Mouse (Mus musculus) spleen, adult 2 months (tissue): Measurements from ENCODE around the gene Numb. TPM values are rescaled to one million over a fixed set of nuclear protein-coding genes. Genes with fewer than 3 reads are reported as not detected.

Experiments
- DNase-seq, 2 experiments: peaks; one replicate each; pipeline versions ENCODE4 v3.0.0 to v3.0.0-alpha.2; 2012 to 2021; ENCODE audit warnings: low spot score in 2 of 2, low read depth in 1 of 2
- H3K27ac ChIP-seq: fragments of 200-500 bp; 2 replicates; pipeline ENCODE4 v1.5.1; 2012; ENCODE audit warnings: low read length, inconsistent platforms; ENCODE audit not compliant: insufficient read depth
- H3K27me3 ChIP-seq: fragments of 200-500 bp; 2 replicates; pipeline ENCODE4 v1.6.1; 2012; ENCODE audit warnings: mild to moderate bottlenecking, moderate library complexity, low read length, inconsistent platforms; ENCODE audit not compliant: control insufficient read depth, insufficient read depth
- H3K36me3 ChIP-seq: fragments of 200-500 bp; 2 replicates; pipeline ENCODE4 v1.6.1; 2012; ENCODE audit warnings: mild to moderate bottlenecking, low read length, inconsistent platforms; ENCODE audit not compliant: control insufficient read depth, insufficient read depth
- H3K4me1 ChIP-seq: fragments of 200-500 bp; 2 replicates; pipeline ENCODE4 v1.6.1; 2011; ENCODE audit warnings: inconsistent platforms; ENCODE audit not compliant: control insufficient read depth, insufficient read depth, insufficient read length
- H3K4me3 ChIP-seq: fragments of 200-500 bp; 2 replicates; pipeline ENCODE4 v1.5.1; 2011; ENCODE audit warnings: mild to moderate bottlenecking, inconsistent platforms; ENCODE audit not compliant: insufficient read depth, insufficient read length; ENCODE audit errors: extremely low read depth
- CTCF ChIP-seq: fragments of 200-500 bp; IDR thresholded peaks from 2 replicates; pipeline ENCODE4 v1.5.1; 2011; ENCODE audit warnings: mild to moderate bottlenecking, inconsistent platforms; ENCODE audit not compliant: insufficient read depth, insufficient read length, insufficient replicate concordance; ENCODE audit errors: extremely low read depth
- POLR2A ChIP-seq: fragments of 200-500 bp; IDR thresholded peaks from 2 replicates; pipeline ENCODE4 v1.6.1; 2011; ENCODE audit warnings: low read depth, low read length, inconsistent platforms
- WGBS: fragments of 180-500 bp; shearing (Covaris S2); methylation state at CpG from one replicate; pipeline ENCODE4 v1.1.7; 2018; 5-methylcytosine and 5-hydroxymethylcytosine counted together
- polyA plus RNA-seq: library from polyadenylated mRNA; depleted of rRNA; stranded (reverse); fragments of >200 nt; gene quantifications from 2 replicates; pipeline ENCODE4 v1.2.3, GENCODE M21; 2012

The Numb gene
- polyA plus RNA-seq, 1 experiment = 24.5 TPM

DNA sequence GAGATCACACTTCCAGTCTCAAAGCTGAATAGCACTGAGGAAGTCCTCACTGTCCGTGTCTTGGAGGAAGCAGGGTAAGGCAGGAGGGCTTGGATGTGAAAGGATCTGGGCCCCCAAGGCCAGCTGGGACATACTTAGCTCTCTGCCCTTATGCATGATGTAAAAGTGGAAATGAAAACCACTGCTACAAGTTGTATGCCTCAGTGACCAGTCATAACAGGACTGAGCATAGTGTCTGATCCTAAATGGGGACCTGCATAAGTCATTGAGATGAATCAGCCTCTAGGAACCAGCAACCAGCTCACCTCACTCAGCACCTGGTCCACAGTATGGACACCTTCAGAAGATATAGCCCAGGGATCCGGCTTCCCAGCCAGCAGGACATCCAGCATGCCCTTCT, 46.6 kb downstream of the Numb start:
- 95% methylated on average over 2 of the region's 2 CpGs for WGBS
- H3K4me1 ChIP-seq = no peaks in the 10 kb centered on the region; the same call in 1 of the 2 replicates
- no peak for DNase-seq
- peaks cover 9% of the 10 kb centered on the region for H3K36me3 ChIP-seq
- no peaks in the 10 kb centered on the region for H3K27me3 ChIP-seq
- H3K4me3 ChIP-seq = no peak overlapping the region
- TF ChIP-seq CTCF = no peak
- TF ChIP-seq POLR2A = no peak
- no peak overlapping the region for H3K27ac ChIP-seq

GRCm38 (mm10) chr12:83874597-83874996, 47.1 kb downstream of the Numb start:
- no peak overlapping the region for H3K4me3 ChIP-seq
- no peaks in the 10 kb centered on the region for H3K27me3 ChIP-seq
- H3K36me3 ChIP-seq = peaks cover 9% of the 10 kb centered on the region
- no peak for DNase-seq
- TF ChIP-seq POLR2A = no peak
- no peak for TF ChIP-seq CTCF
- H3K4me1 ChIP-seq = no peaks in the 10 kb centered on the region; the same call in 1 of the 2 replicates
- WGBS = 92% methylated on average over 4 of the region's 4 CpGs
- H3K27ac ChIP-seq = no peak overlapping the region

DNA sequence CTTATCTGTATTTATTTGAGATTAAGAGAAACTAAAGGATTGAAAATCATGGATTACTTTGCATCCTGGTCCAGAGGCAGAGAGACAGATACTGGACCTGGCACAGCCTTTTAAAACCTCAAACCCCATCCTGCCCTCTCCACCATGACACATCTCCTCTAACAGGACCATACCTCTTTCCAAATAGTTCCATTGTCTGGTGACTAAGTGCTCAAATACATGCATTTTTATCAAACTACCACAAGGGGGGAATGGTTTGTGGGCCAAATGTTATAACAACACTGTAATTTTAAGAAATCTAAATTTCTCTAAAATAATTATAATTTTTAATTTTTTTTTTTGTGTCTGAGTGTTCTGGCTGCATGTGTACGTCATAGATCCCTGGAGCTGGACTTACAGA, 57.2 kb downstream of the Numb start:
- WGBS = 96% methylated on average over 1 of the region's 1 CpGs
- H3K27ac ChIP-seq = no peak overlapping the region
- H3K36me3 ChIP-seq = no peaks in the 10 kb centered on the region
- peaks cover 5% of the 10 kb centered on the region for H3K4me1 ChIP-seq
- H3K4me3 ChIP-seq = no peak overlapping the region
- no peaks in the 10 kb centered on the region for H3K27me3 ChIP-seq
- no peak for DNase-seq
- no peak for TF ChIP-seq CTCF

GRCm38 (mm10) chr12:83861880-83862279, 59.9 kb downstream of the Numb start:
- WGBS = 39% methylated on average over 3 of the region's 3 CpGs
- no peak for TF ChIP-seq CTCF
- TF ChIP-seq POLR2A = no peak
- Histone ChIP-seq H3K4me3 (no peak overlapping the region), H3K4me1 (peaks cover 10% of the 10 kb centered on the region), H3K27ac (no peak overlapping the region), H3K36me3 (no peaks in the 10 kb centered on the region), H3K27me3 (no peaks in the 10 kb centered on the region)
- no peak for DNase-seq

DNA sequence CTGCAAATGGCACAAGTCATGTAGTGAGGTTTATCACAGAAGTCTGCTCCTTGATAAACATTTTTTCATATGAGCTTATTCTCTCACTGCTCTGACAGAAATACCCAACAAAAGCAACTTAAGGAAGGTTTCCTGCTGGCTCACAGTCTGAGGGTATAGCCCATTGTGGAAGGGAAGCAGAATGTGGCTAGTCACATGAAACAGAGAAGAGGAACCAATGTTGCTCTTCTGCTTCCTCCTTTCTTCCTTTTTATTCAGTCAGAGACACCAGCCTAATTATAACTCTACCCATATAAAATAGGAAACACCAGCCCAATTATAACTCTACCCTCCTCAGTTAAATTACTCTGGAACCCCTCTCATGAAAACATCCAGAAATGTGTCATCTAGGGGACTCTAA, 61.0 kb downstream of the Numb start:
- TF ChIP-seq CTCF = no peak
- TF ChIP-seq POLR2A = no peak
- no peak overlapping the region for H3K27ac ChIP-seq
- H3K36me3 ChIP-seq = no peaks in the 10 kb centered on the region
- no peak overlapping the region for H3K4me3 ChIP-seq
- no peaks in the 10 kb centered on the region for H3K27me3 ChIP-seq
- H3K4me1 ChIP-seq = peaks cover 10% of the 10 kb centered on the region
- DNase-seq = peak in 1 of 2 experiments; percentile 8

DNA sequence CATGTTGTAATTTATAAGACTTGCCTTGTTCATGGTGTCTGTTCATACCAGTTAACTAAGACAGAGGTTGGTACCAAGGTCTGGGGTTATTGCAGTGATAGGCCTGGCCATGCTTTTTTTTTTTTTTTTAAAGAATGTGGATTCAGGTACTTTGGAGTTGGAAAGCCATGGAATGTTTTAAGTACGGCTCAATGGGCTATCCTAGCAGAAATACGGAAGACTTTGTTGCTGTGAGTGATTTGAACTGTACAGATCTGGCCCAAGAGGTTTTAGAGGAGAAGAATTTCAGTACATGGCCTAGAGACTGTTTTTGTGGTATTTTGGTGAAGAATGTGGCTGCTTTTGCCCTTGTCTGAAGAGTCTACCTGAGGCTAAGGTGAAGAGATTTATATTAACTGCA, 63.7 kb downstream of the Numb start:
- Histone ChIP-seq H3K4me1 (peaks cover 10% of the 10 kb centered on the region), H3K36me3 (no peaks in the 10 kb centered on the region), H3K4me3 (no peak overlapping the region), H3K27ac (no peak overlapping the region), H3K27me3 (no peaks in the 10 kb centered on the region)
- 91% methylated on average over 2 of the region's 2 CpGs for WGBS
- TF ChIP-seq CTCF (no peak), POLR2A (no peak)
- no peak for DNase-seq

DNA sequence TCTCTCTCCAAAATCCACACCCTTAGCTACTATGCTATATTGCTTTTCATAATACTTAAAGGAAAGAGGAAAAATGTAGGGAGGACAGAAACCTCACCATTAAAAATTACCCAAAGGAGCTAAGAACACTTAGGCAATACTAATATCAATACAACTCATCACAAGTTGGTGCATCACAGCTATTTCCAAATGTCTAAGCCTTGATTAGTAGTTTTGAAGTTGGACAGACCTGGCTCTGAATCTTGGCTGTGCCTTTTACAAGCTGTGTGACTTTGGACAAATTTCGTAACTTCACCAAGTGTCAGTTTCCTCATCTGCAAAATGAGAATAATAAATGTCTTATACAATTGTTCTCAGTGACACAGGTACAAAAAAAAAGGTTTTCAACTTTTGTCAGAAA, 66.5 kb downstream of the Numb start:
- no peak overlapping the region for H3K4me3 ChIP-seq
- TF ChIP-seq POLR2A = no peak
- no peak for TF ChIP-seq CTCF
- peaks cover 8% of the 10 kb centered on the region; the same call in 1 of the 2 replicates for H3K4me1 ChIP-seq
- H3K27ac ChIP-seq = no peak overlapping the region
- H3K27me3 ChIP-seq = no peaks in the 10 kb centered on the region
- DNase-seq = no peak
- 88% methylated on average over 1 of the region's 1 CpGs for WGBS
- no peaks in the 10 kb centered on the region for H3K36me3 ChIP-seq

GRCm38 (mm10) chr12:83854281-83854680, 67.5 kb downstream of the Numb start:
- Histone ChIP-seq H3K4me1 (peaks cover 4% of the 10 kb centered on the region; the same call in 1 of the 2 replicates), H3K27me3 (no peaks in the 10 kb centered on the region), H3K4me3 (no peak overlapping the region), H3K27ac (no peak overlapping the region), H3K36me3 (no peaks in the 10 kb centered on the region)
- TF ChIP-seq CTCF (no peak), POLR2A (no peak)
- 80% methylated on average over 3 of the region's 3 CpGs for WGBS
- DNase-seq = no peak
